8 mouse cellular contexts compared by ENCODE assay signal in genomic region chr4:119462858-119463755, GRCm38 (mm10). TPM values are rescaled to one million over a fixed set of nuclear protein-coding genes. Genes with fewer than 3 reads are reported as not detected.
DNase-seq lines count a peak whose midpoint lies in the region; ATAC-seq and TF ChIP-seq lines count a peak whose summit lies in the region.

No protein-coding gene starts in this region.

- 29% methylated on average over 11 of the region's 11 CpGs for whole genome bisulfite sequencing in cerebellum, adult 2 months
- 64% methylated on average over 11 of the region's 11 CpGs for WGBS in hindbrain, embryonic 12.5 days
- WGBS in limb, embryonic 11.5 days: 45% methylated on average over 11 of the region's 11 CpGs
- WGBS in neural tube, embryonic 15.5 days: 25% methylated on average over 11 of the region's 11 CpGs

- peak overlapping the region; percentile 38; the same call in 1 of the 2 replicates for H3K27ac ChIP-seq in cerebellum, adult 2 months (ENCODE audit: insufficient read depth, low read length)
- H3K27ac ChIP-seq in hindbrain, embryonic 12.5 days: peak overlapping the region; percentile 68
- no peak overlapping the region for H3K27ac ChIP-seq in limb, embryonic 11.5 days (replicated peaks; ENCODE audit: low read depth, low read length)
- H3K27ac ChIP-seq in neural tube, embryonic 15.5 days (replicated peaks): peak overlapping the region; percentile 88

- TF ChIP-seq CTCF in cerebellum, adult 2 months (IDR thresholded peaks at IDR 0.05; ENCODE audit: borderline replicate concordance, insufficient read depth, low read depth, low read length): no peak

- no peak overlapping the region for H3K4me2 ChIP-seq in hindbrain, embryonic 12.5 days (replicated peaks)
- no peak overlapping the region for H3K4me2 ChIP-seq in limb, embryonic 11.5 days (ENCODE audit: low read depth, severe bottlenecking)
- peak overlapping the region; percentile 18 for H3K4me2 ChIP-seq in neural tube, embryonic 15.5 days

- TF ChIP-seq POLR2A in cerebellum, adult 2 months (IDR thresholded peaks at IDR 0.05; ENCODE audit: borderline replicate concordance, insufficient read depth, low read length): no peak

- no peaks in the 10 kb centered on the region for H3K27me3 ChIP-seq in cerebellum, adult 2 months (ENCODE audit: control insufficient read depth, insufficient read depth, low read length)
- no peaks in the 10 kb centered on the region for H3K27me3 ChIP-seq in hindbrain, embryonic 12.5 days
- no peaks in the 10 kb centered on the region for H3K27me3 ChIP-seq in limb, embryonic 11.5 days (ENCODE audit: control insufficient read depth, insufficient read depth, low read length)
- no peaks in the 10 kb centered on the region for H3K27me3 ChIP-seq in neural tube, embryonic 15.5 days (replicated peaks)

- H3K9me3 ChIP-seq in hindbrain, embryonic 12.5 days (replicated peaks): no peaks in the 10 kb centered on the region
- no peaks in the 10 kb centered on the region for H3K9me3 ChIP-seq in limb, embryonic 11.5 days (ENCODE audit: control insufficient read depth, low read length)
- H3K9me3 ChIP-seq in neural tube, embryonic 15.5 days (replicated peaks): no peaks in the 10 kb centered on the region

- peak; percentile 81 for DNase-seq in testis, postnatal 10 days (ENCODE audit: low spot score)
- DNase-seq in testis, postnatal 14 days (ENCODE audit: low spot score): no peak
- peak; percentile 73 to 84 for DNase-seq in cerebellum, adult 2 months
- peak; percentile 24 for DNase-seq in frontal cortex, postnatal 14 days (ENCODE audit: low spot score in 2 of 2)
- peak; percentile 51 for DNase-seq in limb, embryonic 11.5 days (ENCODE audit: low spot score)

- 0 out of 2 replicates have a peak, but pooled peaks cover 4% of the 10 kb centered on the region for H3K36me3 ChIP-seq in hindbrain, embryonic 12.5 days
- no peaks in the 10 kb centered on the region for H3K36me3 ChIP-seq in limb, embryonic 11.5 days (ENCODE audit: control insufficient read depth, insufficient read depth, low read length)
- H3K36me3 ChIP-seq in neural tube, embryonic 15.5 days: peaks cover 13% of the 10 kb centered on the region; the same call in 1 of the 2 replicates

- ATAC-seq in hindbrain, embryonic 12.5 days (ENCODE audit: low FRiP score): peak; percentile 52; the same call in 1 of the 2 replicates
- no peak for ATAC-seq in limb, embryonic 11.5 days (ENCODE audit: insufficient number of reproducible peaks, low FRiP score, low TSS enrichment, low read depth)
- peak; percentile 68 for ATAC-seq in neural tube, embryonic 15.5 days (ENCODE audit: low FRiP score)
- ATAC-seq in erythroid progenitor cell, adult 5-6 weeks (replicated peaks; ENCODE audit: low FRiP score, poor library complexity, severe bottlenecking): no peak

- H3K4me1 ChIP-seq in cerebellum, adult 2 months (ENCODE audit: control insufficient read depth, insufficient read depth, low read length): peaks cover 30% of the 10 kb centered on the region
- peaks cover 24% of the 10 kb centered on the region for H3K4me1 ChIP-seq in hindbrain, embryonic 12.5 days
- H3K4me1 ChIP-seq in limb, embryonic 11.5 days (ENCODE audit: control insufficient read depth, insufficient read depth, low read length): peaks cover 7% of the 10 kb centered on the region; the same call in 1 of the 2 replicates
- peaks cover 40% of the 10 kb centered on the region for H3K4me1 ChIP-seq in neural tube, embryonic 15.5 days

- no peak overlapping the region for H3K4me3 ChIP-seq in cerebellum, adult 2 months (replicated peaks; ENCODE audit: insufficient read depth, low read depth, low read length)
- no peak overlapping the region for H3K4me3 ChIP-seq in hindbrain, embryonic 12.5 days
- H3K4me3 ChIP-seq in limb, embryonic 11.5 days (ENCODE audit: low read depth, low read length): no peak overlapping the region
- no peak overlapping the region for H3K4me3 ChIP-seq in neural tube, embryonic 15.5 days (replicated peaks)

- H3K9ac ChIP-seq in hindbrain, embryonic 12.5 days: no peak overlapping the region
- no peak overlapping the region for H3K9ac ChIP-seq in limb, embryonic 11.5 days (ENCODE audit: low read length)
- H3K9ac ChIP-seq in neural tube, embryonic 15.5 days (replicated peaks): no peak overlapping the region

RNA-seq across cellular contexts. Expression of gene Rimkla, which starts 29.3 kb away (rescaled TPM):
- 35.4 and 39.2 TPM in 2 replicates for polyA plus RNA-seq in cerebellum, adult 2 months (2012; rRNA removed)
- 10.6 and 11.1 TPM in 2 replicates for polyA plus RNA-seq in hindbrain, embryonic 12.5 days (2016; fragmentation: Nextera tagmentation; extraction: Ambion mirVana)
- 0.67 and 1.2 TPM in 2 replicates for polyA plus RNA-seq in limb, embryonic 11.5 days (2014; fragmentation: Nextera tagmentation; extraction: Ambion mirVana)
- polyA plus RNA-seq in neural tube, embryonic 15.5 days (2015; fragmentation: Nextera tagmentation; extraction: Ambion mirVana): 26.6 and 29.9 TPM in 2 replicates
- total RNA-seq in erythroid progenitor cell, adult 5-6 weeks (2015; ENCODE audit: low replicate concordance): not detected in 2 replicates
- total RNA-seq in erythroid progenitor cell, adult 5-6 weeks (2017; ENCODE audit: low replicate concordance): not detected in 2 replicates

RNA-seq across cellular contexts. Expression of gene Zmynd12, which starts 40.5 kb away (rescaled TPM):
- 0.64 and 0.81 TPM in 2 replicates for polyA plus RNA-seq in cerebellum, adult 2 months (2012; rRNA removed)
- polyA plus RNA-seq in hindbrain, embryonic 12.5 days (2016; fragmentation: Nextera tagmentation; extraction: Ambion mirVana): 0.23 and 0.55 TPM in 2 replicates
- polyA plus RNA-seq in limb, embryonic 11.5 days (2014; fragmentation: Nextera tagmentation; extraction: Ambion mirVana): 0.34 and 0.36 TPM in 2 replicates
- 0.44 and 0.46 TPM in 2 replicates for polyA plus RNA-seq in neural tube, embryonic 15.5 days (2015; fragmentation: Nextera tagmentation; extraction: Ambion mirVana)
- 3.4 TPM in 1 of 2 replicates, not detected in the other for total RNA-seq in erythroid progenitor cell, adult 5-6 weeks (2015; ENCODE audit: low replicate concordance)
- not detected in 2 replicates for total RNA-seq in erythroid progenitor cell, adult 5-6 weeks (2017; ENCODE audit: low replicate concordance)

RNA-seq across cellular contexts. Expression of gene Ppcs, which starts 40.9 kb away (rescaled TPM):
- polyA plus RNA-seq in cerebellum, adult 2 months (2012; rRNA removed): 14.1 and 16.1 TPM in 2 replicates
- 24.3 and 24.5 TPM in 2 replicates for polyA plus RNA-seq in hindbrain, embryonic 12.5 days (2016; fragmentation: Nextera tagmentation; extraction: Ambion mirVana)
- 35.7 and 38.7 TPM in 2 replicates for polyA plus RNA-seq in limb, embryonic 11.5 days (2014; fragmentation: Nextera tagmentation; extraction: Ambion mirVana)
- polyA plus RNA-seq in neural tube, embryonic 15.5 days (2015; fragmentation: Nextera tagmentation; extraction: Ambion mirVana): 21.8 and 28.5 TPM in 2 replicates
- 10.9 and 23.4 TPM in 2 replicates for total RNA-seq in erythroid progenitor cell, adult 5-6 weeks (2015; ENCODE audit: low replicate concordance)
- 5.3 and 17.2 TPM in 2 replicates for total RNA-seq in erythroid progenitor cell, adult 5-6 weeks (2017; ENCODE audit: low replicate concordance)

RNA-seq across cellular contexts. Expression of gene Ccdc30, which starts 47.8 kb away (rescaled TPM):
- 8.8 and 9.7 TPM in 2 replicates for polyA plus RNA-seq in cerebellum, adult 2 months (2012; rRNA removed)
- 15.7 and 16.2 TPM in 2 replicates for polyA plus RNA-seq in hindbrain, embryonic 12.5 days (2016; fragmentation: Nextera tagmentation; extraction: Ambion mirVana)
- 5.5 and 7.3 TPM in 2 replicates for polyA plus RNA-seq in limb, embryonic 11.5 days (2014; fragmentation: Nextera tagmentation; extraction: Ambion mirVana)
- polyA plus RNA-seq in neural tube, embryonic 15.5 days (2015; fragmentation: Nextera tagmentation; extraction: Ambion mirVana): 20.2 and 22.0 TPM in 2 replicates
- not detected in 2 replicates for total RNA-seq in erythroid progenitor cell, adult 5-6 weeks (2015; ENCODE audit: low replicate concordance)
- not detected in 2 replicates for total RNA-seq in erythroid progenitor cell, adult 5-6 weeks (2017; ENCODE audit: low replicate concordance)

Comparison
In these comparisons a context has a peak if more than half of its experiments do, and no peak if none do; other contexts are left out.
1. ATAC-seq: peak in hindbrain, embryonic 12.5 days (single experiment) and neural tube, embryonic 15.5 days (single experiment); none in limb, embryonic 11.5 days (single experiment) and erythroid progenitor cell, adult 5-6 weeks (single experiment).